Mouse (Mus musculus) olfactory bulb, adult 2 months (tissue): ENCODE results near the gene Kcnab3. TPM values are rescaled to one million over a fixed set of nuclear protein-coding genes. Genes with fewer than 3 reads are reported as not detected.

Experiments
- H3K27ac ChIP-seq: fragments of 200-500 bp; 2 replicates; pipeline ENCODE4 v1.5.1; 2012; ENCODE audit warnings: low read depth, low read length; ENCODE audit not compliant: insufficient read depth
- H3K4me1 ChIP-seq: fragments of 200-500 bp; 2 replicates; pipeline ENCODE4 v1.6.1; 2012; ENCODE audit warnings: low read length; ENCODE audit not compliant: control insufficient read depth, insufficient read depth
- H3K4me3 ChIP-seq: fragments of 200-500 bp; 2 replicates; pipeline ENCODE4 v1.5.1; 2012; ENCODE audit warnings: mild to moderate bottlenecking, low read depth, low read length, moderate library complexity; ENCODE audit not compliant: insufficient read depth
- CTCF ChIP-seq: fragments of 200-500 bp; IDR thresholded peaks from 2 replicates; pipeline ENCODE4 v1.5.1; 2012; ENCODE audit warnings: low read depth, mild to moderate bottlenecking, low read length, moderate library complexity; ENCODE audit not compliant: insufficient read depth
- POLR2A ChIP-seq: fragments of 200-500 bp; IDR thresholded peaks from 2 replicates; pipeline ENCODE4 v1.6.1; 2012; ENCODE audit warnings: mild to moderate bottlenecking, low read depth, low read length, moderate library complexity; ENCODE audit not compliant: insufficient read depth
- WGBS: fragments of 180-500 bp; shearing (Covaris S2); methylation state at CpG from one replicate; pipeline ENCODE4 v1.1.7; 2018; 5-methylcytosine and 5-hydroxymethylcytosine counted together
- polyA plus RNA-seq: library from polyadenylated mRNA; stranded (reverse); fragments of >200 nt; gene quantifications from 2 replicates; pipeline ENCODE4 v1.2.4, GENCODE M21; 2012; ENCODE audit warnings: low replicate concordance; ENCODE audit not compliant: missing spikeins, insufficient read depth, insufficient read length

Gene Kcnab3
- polyA plus RNA-seq, 1 experiment: not detected

- Histone ChIP-seq H3K27ac (no peak overlapping the region), H3K4me1 (peaks cover 18% of the 10 kb centered on the region), H3K4me3 (no peak overlapping the region)
- TF ChIP-seq POLR2A: no peak
- TF ChIP-seq CTCF: no peak
- WGBS: 62% methylated on average over 3 of the region's 3 CpGs
Measured at GRCm38 (mm10) chr11:69372780-69373170, 46.7 kb downstream of the Kcnab3 start.

DNA sequence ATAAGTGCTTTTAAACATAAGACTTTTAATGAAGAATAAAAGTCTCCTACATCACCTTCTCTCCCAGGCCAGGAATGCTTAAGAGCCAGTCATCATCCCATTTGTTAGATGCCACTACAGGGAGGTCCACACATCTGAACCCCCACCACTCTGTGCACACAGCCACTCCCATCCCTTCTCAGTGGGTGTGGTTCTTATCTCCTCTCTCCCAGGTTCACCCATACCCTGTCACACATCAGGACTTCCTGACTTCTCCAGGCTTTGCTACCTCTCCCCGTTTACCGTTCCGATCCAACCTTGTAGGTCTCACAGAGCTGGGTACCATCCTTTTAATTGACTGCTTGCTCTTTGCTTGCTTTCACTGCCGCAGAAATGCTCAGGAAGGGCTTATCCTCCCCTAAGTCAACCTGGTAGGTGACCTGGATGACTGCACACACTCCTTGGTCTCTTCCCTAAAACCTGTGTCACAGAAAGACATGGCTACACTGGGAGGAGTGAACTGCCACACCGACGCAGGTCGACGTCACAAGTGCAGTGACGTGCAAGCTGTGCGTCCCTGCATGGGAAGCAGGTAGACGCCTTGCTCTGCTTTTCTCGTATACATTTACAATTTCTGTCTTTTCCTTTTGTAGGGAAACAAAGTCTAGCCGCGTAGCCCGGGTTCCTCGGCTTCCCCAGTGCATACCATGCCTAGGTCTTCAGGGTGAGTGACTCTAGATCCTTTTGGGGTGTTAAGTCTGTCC, 47.3 kb downstream of the Kcnab3 start:
- WGBS: 93% methylated on average over 16 of the region's 16 CpGs
- TF ChIP-seq POLR2A (no peak), CTCF (no peak)
- no peak overlapping the region for H3K27ac ChIP-seq
- H3K4me1 ChIP-seq: peaks cover 16% of the 10 kb centered on the region
- no peak overlapping the region for H3K4me3 ChIP-seq

DNA sequence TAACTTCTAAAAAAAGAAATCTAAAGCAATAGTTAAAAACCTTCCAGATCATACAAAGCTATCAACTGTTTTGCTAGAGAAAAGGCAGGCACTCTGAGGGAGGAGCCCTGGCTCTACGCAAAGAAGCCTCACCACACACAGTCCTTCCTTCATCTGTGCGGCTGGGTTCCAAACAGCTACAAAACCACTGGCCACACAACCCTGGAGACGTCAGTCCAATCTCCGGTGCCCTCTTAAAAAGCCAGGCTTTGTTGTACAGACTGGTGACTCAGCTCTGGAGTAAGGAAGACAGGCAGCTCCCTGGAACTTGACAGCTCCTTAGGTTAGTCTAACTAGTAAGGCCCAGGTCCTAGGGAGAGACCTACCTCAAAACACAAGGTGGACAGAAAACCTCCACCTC, 49.6 kb downstream of the Kcnab3 start:
- 70% methylated on average over 4 of the region's 4 CpGs for WGBS

DNA sequence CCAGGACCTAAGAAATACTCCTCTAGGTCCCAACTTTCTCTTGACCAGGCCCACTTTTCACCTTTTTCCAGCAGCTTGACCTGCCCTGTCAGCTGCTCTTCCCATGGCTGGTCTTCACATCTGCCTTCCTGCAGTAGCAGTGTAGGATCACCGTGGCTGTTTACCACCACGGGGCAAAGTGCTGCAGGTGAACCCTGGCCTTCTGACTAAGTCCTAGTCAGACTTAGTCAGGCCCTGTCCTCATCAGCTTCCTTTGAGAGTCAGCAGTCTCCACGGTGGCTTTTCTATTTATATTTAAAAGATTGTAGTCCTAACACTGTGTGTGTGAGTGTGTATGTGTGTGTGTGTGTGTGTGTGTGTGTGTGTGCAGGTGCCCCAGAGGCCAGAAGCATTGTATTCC, 51.7 kb downstream of the Kcnab3 start:
- Histone ChIP-seq H3K4me1 (peaks cover 12% of the 10 kb centered on the region), H3K4me3 (no peak overlapping the region), H3K27ac (no peak overlapping the region)
- 66% methylated on average over 3 of the region's 3 CpGs for WGBS
- TF ChIP-seq POLR2A (no peak), CTCF (no peak)

More for the DNA sequence above, 49.6 kb downstream of the Kcnab3 start:
- TF ChIP-seq POLR2A (no peak), CTCF (no peak)
- H3K4me1 ChIP-seq: peaks cover 16% of the 10 kb centered on the region
- no peak overlapping the region for H3K4me3 ChIP-seq
- no peak overlapping the region for H3K27ac ChIP-seq

DNA sequence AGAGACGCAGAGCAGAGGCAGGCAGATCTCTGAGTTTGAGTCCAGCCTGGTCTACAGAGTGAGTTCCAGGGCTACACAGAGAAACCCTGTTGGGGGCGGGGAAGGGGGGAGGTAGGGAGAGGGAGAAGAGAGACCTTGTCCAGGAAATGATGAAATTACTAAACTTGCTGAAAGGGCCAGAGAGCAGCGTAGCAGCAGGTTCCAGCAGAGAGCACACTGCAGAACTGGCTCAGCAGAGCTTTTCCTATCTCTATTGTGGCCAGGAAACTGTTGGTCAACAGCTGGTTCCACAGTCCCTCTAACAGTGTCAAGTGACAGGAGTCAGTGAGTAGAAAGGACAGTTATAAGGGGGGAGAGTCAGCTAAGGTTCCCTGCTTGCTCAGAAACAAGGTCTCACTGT, 53.5 kb downstream of the Kcnab3 start:
- H3K4me3 ChIP-seq: no peak overlapping the region
- 94% methylated on average over 3 of the region's 3 CpGs for WGBS
- peaks cover 16% of the 10 kb centered on the region for H3K4me1 ChIP-seq
- H3K27ac ChIP-seq: no peak overlapping the region
- TF ChIP-seq POLR2A (no peak), CTCF (no peak)

- no peak overlapping the region for H3K4me3 ChIP-seq
- TF ChIP-seq POLR2A (no peak), CTCF (no peak)
- peak overlapping the region; percentile 52 for H3K27ac ChIP-seq
- 61% methylated on average over 6 of the region's 6 CpGs for WGBS
- H3K4me1 ChIP-seq: peaks cover 16% of the 10 kb centered on the region
Measured at GRCm38 (mm10) chr11:69381356-69381755, 55.3 kb downstream of the Kcnab3 start.

Other genes with a start within 250 kb of the Kcnab3 start
- 348 and 768 TPM in 2 replicates for gene Vamp2, start 237.8 kb upstream of the Kcnab3 start, polyA plus RNA-seq
- gene Per1, start 231.0 kb upstream of the Kcnab3 start, polyA plus RNA-seq: not detected in 2 replicates
- gene Hes7, start 205.9 kb upstream of the Kcnab3 start, polyA plus RNA-seq: not detected in 2 replicates
- not detected in 2 replicates for gene 9130213A22Rik, start 203.7 kb upstream of the Kcnab3 start, polyA plus RNA-seq
- gene Aloxe3, start 200.4 kb upstream of the Kcnab3 start, polyA plus RNA-seq: not detected in 2 replicates
- gene Alox12b, start 169.3 kb upstream of the Kcnab3 start, polyA plus RNA-seq: not detected in 2 replicates
- gene Alox8, start 128.4 kb upstream of the Kcnab3 start, polyA plus RNA-seq: not detected in 2 replicates
- not detected in 2 replicates for gene Gucy2e, start 89.2 kb upstream of the Kcnab3 start, polyA plus RNA-seq
- not detected in 2 replicates for gene Cntrob, start 2.5 kb upstream of the Kcnab3 start, polyA plus RNA-seq
- not detected in 2 replicates for gene Trappc1, start 2.3 kb upstream of the Kcnab3 start, polyA plus RNA-seq
- gene Rnf227, start 14.2 kb downstream of the Kcnab3 start, polyA plus RNA-seq: not detected in 2 replicates
- gene Chd3, start 43.1 kb downstream of the Kcnab3 start, polyA plus RNA-seq: 175 and 278 TPM in 2 replicates
- gene Naa38, start 69.2 kb downstream of the Kcnab3 start, polyA plus RNA-seq: not detected in 2 replicates
- gene Cyb5d1, start 69.4 kb downstream of the Kcnab3 start, polyA plus RNA-seq: not detected in 2 replicates
- gene Tmem88, start 72.0 kb downstream of the Kcnab3 start, polyA plus RNA-seq: not detected in 2 replicates
- gene Kdm6b, start 87.4 kb downstream of the Kcnab3 start, polyA plus RNA-seq: 114 TPM in 1 of 2 replicates, not detected in the other
- gene Dnah2, start 222.9 kb downstream of the Kcnab3 start, polyA plus RNA-seq: not detected in 2 replicates
- not detected in 2 replicates for gene Efnb3, start 233.9 kb downstream of the Kcnab3 start, polyA plus RNA-seq